Mouse (Mus musculus): Measurements from ENCODE around the gene Tmem109. TPM values are rescaled to one million over a fixed set of nuclear protein-coding genes. Genes with fewer than 3 reads are reported as not detected.
A peak's percentile ranks its signal among the peaks of the same experiment; 100 is the strongest.

The Tmem109 gene
- total RNA-seq, 1 experiment from 2014 or later, result 92.7 TPM

- peak; percentile 38 for DNase-seq
Measured at GRCm38 (mm10) chr19:10841721-10842626, 39.8 kb downstream of the Tmem109 start.

- DNase-seq, result no peak
Measured at GRCm38 (mm10) chr19:10839010-10839892, 42.5 kb downstream of the Tmem109 start, which contains the start of gene Slc15a3. Slc15a3 (plus strand) TSS chr19:10839727.

GRCm38 (mm10) chr19:10835671-10836070 is 46.1 kb downstream of the Tmem109 start:
- DNase-seq, result no peak

GRCm38 (mm10) chr19:10833611-10834010 is 48.2 kb downstream of the Tmem109 start:
- DNase-seq, result no peak

GRCm38 (mm10) chr19:10832030-10832429 is 49.8 kb downstream of the Tmem109 start:
- DNase-seq, result no peak

GRCm38 (mm10) chr19:10831424-10831823 is 50.4 kb downstream of the Tmem109 start:
- peak; percentile 92 for DNase-seq

GRCm38 (mm10) chr19:10829436-10830175 is 52.2 kb downstream of the Tmem109 start, which contains the start of gene Cd6:
Cd6 (minus strand) TSS chr19:10830058.
- no peak for DNase-seq

- no peak for DNase-seq
Measured at GRCm38 (mm10) chr19:10828321-10828720, 53.5 kb downstream of the Tmem109 start.

- DNase-seq, result no peak
Measured at GRCm38 (mm10) chr19:10824061-10824460, 57.7 kb downstream of the Tmem109 start.

GRCm38 (mm10) chr19:10822534-10822933 is 59.3 kb downstream of the Tmem109 start:
- no peak for DNase-seq

- DNase-seq, result no peak
Measured at GRCm38 (mm10) chr19:10821319-10821718, 60.5 kb downstream of the Tmem109 start.

Other genes with a start within 250 kb of the Tmem109 start
- 1.2 and 2.2 TPM in 2 replicates for gene Vwce, start 247.8 kb downstream of the Tmem109 start, total RNA-seq (2021)
- gene Pga5, start 203.9 kb downstream of the Tmem109 start, total RNA-seq (2021), result not detected in 2 replicates
- 19.1 and 23.6 TPM in 2 replicates for gene Vps37c, start 193.3 kb downstream of the Tmem109 start, total RNA-seq (2021)
- 1.3 and 8.7 TPM in 2 replicates for gene Cd5, start 143.0 kb downstream of the Tmem109 start, total RNA-seq (2021)
- gene Cd6, start 51.9 kb downstream of the Tmem109 start, total RNA-seq (2021), result 0.41 and 5.2 TPM in 2 replicates
- 2.0 and 2.6 TPM in 2 replicates for gene Slc15a3, start 42.3 kb downstream of the Tmem109 start, total RNA-seq (2021)
- 19.6 and 20.2 TPM in 2 replicates for gene Tmem132a, start 12.1 kb downstream of the Tmem109 start, total RNA-seq (2021)
- 125 and 126 TPM in 2 replicates for gene Prpf19, start 13.2 kb upstream of the Tmem109 start, total RNA-seq (2021)
- not detected in 2 replicates for gene Zp1, start 38.6 kb upstream of the Tmem109 start, total RNA-seq (2021)
- gene Ptgdr2, start 55.2 kb upstream of the Tmem109 start, total RNA-seq (2021), result not detected in 2 replicates
- gene Ccdc86, start 67.3 kb upstream of the Tmem109 start, total RNA-seq (2021), result 13.6 and 14.2 TPM in 2 replicates
- gene Ms4a10, start 92.7 kb upstream of the Tmem109 start, total RNA-seq (2021), result 4.4 and 8.0 TPM in 2 replicates
- not detected in 2 replicates for gene Ms4a15, start 111.2 kb upstream of the Tmem109 start, total RNA-seq (2021)
- not detected in 2 replicates for gene Ms4a18, start 136.0 kb upstream of the Tmem109 start, total RNA-seq (2021)
- gene Ms4a8a, start 199.1 kb upstream of the Tmem109 start, total RNA-seq (2021), result 1.5 and 2.5 TPM in 2 replicates
- not detected in 2 replicates for gene 1700017D01Rik, start 248.9 kb upstream of the Tmem109 start, total RNA-seq (2021)

Data from adrenal gland, postnatal 14 days (tissue).